Mouse (Mus musculus) E14TG2a.4 (cell line): ENCODE measurements at regions not wholly inside any gene's neighbourhood (a gene's known extent, or its start where the extent isn't known, plus 50 kb on each side); places are given as distances from the start of the nearest gene placed in this dataset.

Experiments
- CTCF ChIP-seq: conservative IDR thresholded peaks from 2 replicates; pipeline ENCODE4 v1.5.1; 2014; ENCODE audit warnings: low read length
- NANOG ChIP-seq: IDR thresholded peaks from 2 replicates; pipeline ENCODE4 v1.6.1; 2014; ENCODE audit warnings: borderline replicate concordance, low read length, mixed read lengths
- POU5F1 ChIP-seq: IDR thresholded peaks from 2 replicates; pipeline ENCODE4 v1.6.1; 2014; ENCODE audit warnings: low read length, borderline replicate concordance

GRCm38 (mm10) chr2:78640361-78640760 lies 227.6 kb upstream of the Ube2e3 start:
- TF ChIP-seq CTCF: no peak
- TF ChIP-seq POU5F1: no peak
- TF ChIP-seq NANOG: no peak
